Mouse (Mus musculus): ENCODE data around the gene Nit1.

The Nit1 gene

DNA sequence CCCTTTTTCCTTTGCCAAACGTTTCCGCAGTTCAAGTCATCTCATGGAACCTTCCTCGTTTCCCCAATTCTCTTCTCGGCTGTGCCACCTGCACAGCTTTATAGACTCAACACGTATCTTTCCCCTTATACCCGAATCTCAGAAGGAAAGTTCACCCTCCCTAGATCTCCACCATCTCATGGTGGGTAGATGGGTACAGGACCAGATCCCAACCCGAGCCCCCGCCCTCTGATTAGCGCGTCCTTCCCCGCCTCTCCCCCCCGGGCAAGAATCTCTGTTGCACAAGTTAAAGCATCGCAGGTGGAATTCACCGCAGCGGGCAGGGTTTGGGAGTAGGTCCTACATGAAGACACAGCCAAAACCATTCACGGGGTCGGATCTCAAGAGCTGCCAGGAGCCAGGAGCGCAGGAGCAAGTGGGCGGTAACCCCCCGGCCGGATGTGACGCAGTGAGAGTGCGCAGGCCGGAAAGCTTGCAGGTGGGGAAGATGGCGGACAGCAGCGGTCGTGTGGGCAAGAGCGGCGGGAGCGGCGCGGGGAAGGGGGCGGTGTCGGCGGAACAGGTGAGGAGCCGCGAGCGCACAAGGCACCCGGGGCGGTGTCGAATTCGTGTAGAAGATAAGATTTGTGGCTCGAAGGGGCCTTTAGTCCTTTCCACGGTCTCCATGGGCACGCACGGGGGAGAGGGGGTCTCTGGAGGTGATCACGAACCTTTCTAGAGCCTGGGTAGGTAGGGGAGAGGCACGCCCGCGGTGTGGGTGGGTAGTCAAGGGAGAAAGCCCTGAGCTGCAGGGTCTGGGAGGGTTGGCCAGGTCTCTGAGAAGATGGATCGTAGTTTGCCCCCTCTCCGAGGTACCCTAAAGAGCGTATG, at the start of gene Nit1, which contains the start of gene Pfdn2:
Gene Nit1 (minus strand): TSS at position 422 of the 870 bp plus-strand sequence.
Gene Pfdn2 (plus strand): TSS at position 446 of the 870 bp plus-strand sequence.
- peaks cover 7% of the 10 kb centered on the region for H3K36me3 ChIP-seq (ENCODE audit: control insufficient read depth, insufficient read depth, low read length, poor library complexity, severe bottlenecking)
- no peaks in the 10 kb centered on the region for H3K27me3 ChIP-seq (ENCODE audit: control insufficient read depth, insufficient read depth, low read length, poor library complexity, severe bottlenecking)
- peak; percentile 90 for DNase-seq (ENCODE audit: low read depth, low spot score)

DNA sequence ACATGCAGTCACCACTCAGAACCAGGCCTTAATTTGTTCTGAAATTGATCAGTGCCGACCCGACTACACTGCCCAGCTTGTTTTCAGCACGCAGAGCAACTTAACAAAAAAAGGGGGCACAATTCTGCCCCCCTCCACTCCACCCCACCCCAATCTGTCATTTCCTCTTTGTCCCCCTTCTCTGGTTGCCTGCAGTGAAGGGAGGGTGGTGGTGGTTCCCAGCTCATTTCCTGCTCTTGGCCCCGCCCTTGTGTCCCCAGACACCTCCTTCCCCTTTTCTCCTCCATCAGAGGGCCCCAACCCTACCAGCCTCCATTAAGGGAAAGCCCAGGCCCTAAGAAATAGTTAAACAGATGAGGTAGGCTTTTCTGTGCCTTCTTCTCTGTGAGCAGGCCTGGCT, 44.7 kb upstream of the Nit1 start:
- peak; percentile 94 for DNase-seq (ENCODE audit: low read depth, low spot score)
- Histone ChIP-seq H3K36me3 (ENCODE audit: control insufficient read depth, insufficient read depth, low read length, poor library complexity, severe bottlenecking) (peaks cover 13% of the 10 kb centered on the region), H3K27me3 (ENCODE audit: control insufficient read depth, insufficient read depth, low read length, poor library complexity, severe bottlenecking) (no peaks in the 10 kb centered on the region)

DNA sequence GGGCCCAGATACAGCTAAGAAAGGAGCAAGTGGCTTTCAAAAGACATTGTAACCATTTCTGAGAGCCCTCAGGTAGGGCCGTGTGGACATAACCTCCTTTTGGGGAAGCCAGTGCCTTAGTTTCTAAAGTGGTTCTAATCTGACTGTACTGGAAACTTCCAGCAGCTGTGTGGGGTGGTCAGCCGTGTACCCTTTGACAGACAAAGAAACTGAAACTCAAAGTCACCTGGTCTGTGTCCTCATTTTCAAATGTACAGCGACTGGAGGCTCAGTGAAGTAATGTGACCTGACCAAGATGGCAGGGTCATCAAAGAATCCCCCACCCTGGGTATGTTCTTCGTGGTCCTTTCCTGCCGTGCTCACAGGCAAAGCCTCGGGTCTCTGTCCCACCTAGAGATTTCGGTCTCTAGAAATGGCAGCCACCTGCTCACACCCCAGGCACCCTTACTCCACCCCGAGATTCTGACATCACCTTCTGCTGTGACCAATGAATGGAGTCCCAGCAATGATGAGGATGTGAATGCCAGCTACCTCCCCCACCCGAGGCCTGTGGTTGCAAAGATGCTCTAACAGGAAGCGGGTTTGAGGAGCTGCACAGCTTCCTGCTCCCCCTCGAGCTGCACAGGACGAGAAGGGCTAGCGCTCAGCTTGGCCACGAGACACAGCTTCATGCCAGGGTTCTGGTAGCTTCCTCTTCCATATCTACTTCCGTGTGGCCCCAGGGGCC, 43.1 kb upstream of the Nit1 start, which contains the start of gene Arhgap30:
Gene Arhgap30 (plus strand): TSS at position 579 of the 727 bp plus-strand sequence.
- Histone ChIP-seq H3K27me3 (ENCODE audit: control insufficient read depth, insufficient read depth, low read length, poor library complexity, severe bottlenecking) (no peaks in the 10 kb centered on the region), H3K36me3 (ENCODE audit: control insufficient read depth, insufficient read depth, low read length, poor library complexity, severe bottlenecking) (peaks cover 6% of the 10 kb centered on the region)
- DNase-seq (ENCODE audit: low read depth, low spot score) = peak; percentile 97

- Histone ChIP-seq H3K27me3 (ENCODE audit: control insufficient read depth, insufficient read depth, low read length, poor library complexity, severe bottlenecking) (no peaks in the 10 kb centered on the region), H3K36me3 (ENCODE audit: control insufficient read depth, insufficient read depth, low read length, poor library complexity, severe bottlenecking) (peaks cover 4% of the 10 kb centered on the region; the same call in 1 of the 2 replicates)
- peak; percentile 58 for DNase-seq (ENCODE audit: low read depth, low spot score)
Observed at GRCm38 (mm10) chr1:171387099-171387498, 41.7 kb upstream of the Nit1 start.

DNA sequence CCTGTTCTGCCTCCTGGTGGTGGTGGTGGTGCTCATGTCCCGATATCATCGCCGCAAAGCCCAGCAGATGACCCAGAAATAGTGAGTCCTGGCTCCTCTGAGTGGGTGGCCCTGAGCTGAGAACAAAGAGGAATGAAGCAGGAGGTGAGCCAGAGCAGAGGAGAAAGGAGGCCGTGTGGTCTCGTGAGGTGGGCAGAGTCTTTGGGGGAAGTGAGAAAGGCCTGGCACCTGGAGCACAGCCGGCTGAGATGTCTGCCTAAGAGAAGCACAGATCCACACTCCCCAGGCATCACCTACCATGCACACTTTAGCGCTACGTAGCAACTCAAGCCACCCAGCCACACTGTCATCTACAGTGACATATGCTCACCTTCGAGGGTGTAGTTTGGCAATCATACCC, 39.7 kb upstream of the Nit1 start:
- Histone ChIP-seq H3K36me3 (ENCODE audit: control insufficient read depth, insufficient read depth, low read length, poor library complexity, severe bottlenecking) (no peaks in the 10 kb centered on the region), H3K27me3 (ENCODE audit: control insufficient read depth, insufficient read depth, low read length, poor library complexity, severe bottlenecking) (no peaks in the 10 kb centered on the region)
- peak; percentile 54 for DNase-seq (ENCODE audit: low read depth, low spot score)

- Histone ChIP-seq H3K27me3 (ENCODE audit: control insufficient read depth, insufficient read depth, low read length, poor library complexity, severe bottlenecking) (no peaks in the 10 kb centered on the region), H3K36me3 (ENCODE audit: control insufficient read depth, insufficient read depth, low read length, poor library complexity, severe bottlenecking) (no peaks in the 10 kb centered on the region)
- no peak for DNase-seq (ENCODE audit: low read depth, low spot score)
Observed at GRCm38 (mm10) chr1:171384361-171384760, 38.9 kb upstream of the Nit1 start.

DNA sequence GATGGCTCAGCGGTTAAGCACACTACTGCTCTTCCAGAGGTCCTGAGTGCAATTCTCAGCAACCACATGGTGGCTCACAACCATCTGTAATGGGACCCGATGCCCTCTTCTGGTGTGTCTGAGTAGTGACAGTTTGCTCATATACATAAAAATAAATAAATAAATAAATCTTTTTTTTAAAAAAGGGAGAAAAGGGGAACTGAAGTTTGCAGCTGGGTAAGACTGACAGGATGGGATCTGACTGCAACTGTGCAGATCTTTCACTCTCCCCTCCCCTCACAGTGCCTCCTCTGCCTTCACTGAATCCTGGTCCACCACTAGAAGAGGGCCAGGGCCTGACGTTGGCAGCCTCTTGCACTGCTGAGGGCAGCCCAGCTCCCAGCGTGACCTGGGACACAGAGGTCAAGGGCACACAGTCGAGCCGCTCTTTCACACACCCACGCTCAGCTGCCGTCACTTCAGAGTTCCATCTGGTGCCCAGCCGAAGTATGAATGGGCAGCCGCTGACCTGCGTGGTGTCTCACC, 36.7 kb upstream of the Nit1 start:
- H3K27me3 ChIP-seq (ENCODE audit: control insufficient read depth, insufficient read depth, low read length, poor library complexity, severe bottlenecking) = no peaks in the 10 kb centered on the region
- peak; percentile 61 for DNase-seq (ENCODE audit: low read depth, low spot score)
- no peaks in the 10 kb centered on the region for H3K36me3 ChIP-seq (ENCODE audit: control insufficient read depth, insufficient read depth, low read length, poor library complexity, severe bottlenecking)

GRCm38 (mm10) chr1:171379935-171380599, 34.6 kb upstream of the Nit1 start:
- peak; percentile 83 for DNase-seq (ENCODE audit: low read depth, low spot score)
- Histone ChIP-seq H3K27me3 (ENCODE audit: control insufficient read depth, insufficient read depth, low read length, poor library complexity, severe bottlenecking) (no peaks in the 10 kb centered on the region), H3K36me3 (ENCODE audit: control insufficient read depth, insufficient read depth, low read length, poor library complexity, severe bottlenecking) (no peaks in the 10 kb centered on the region)

DNA sequence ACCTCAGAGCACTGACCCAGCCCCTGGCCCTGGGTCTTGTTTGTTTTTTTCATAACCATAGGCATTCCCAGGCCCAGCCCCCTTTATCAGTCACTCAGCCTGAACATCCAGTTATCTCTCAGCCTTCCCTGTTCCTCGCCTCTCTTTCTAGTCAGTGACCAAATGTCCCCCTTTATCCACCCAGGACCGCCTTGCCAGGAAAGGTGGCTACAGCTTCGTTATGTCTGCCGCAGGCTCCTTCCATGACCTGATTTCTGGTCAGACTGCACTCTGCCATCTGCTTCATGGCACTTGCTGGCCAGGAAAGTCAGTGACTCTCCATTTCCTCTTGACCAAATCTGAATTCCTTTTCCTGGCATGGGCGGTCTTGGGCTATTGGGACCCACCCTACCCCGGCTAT, 32.9 kb upstream of the Nit1 start:
- no peak for DNase-seq (ENCODE audit: low read depth, low spot score)
- H3K27me3 ChIP-seq (ENCODE audit: control insufficient read depth, insufficient read depth, low read length, poor library complexity, severe bottlenecking) = no peaks in the 10 kb centered on the region
- no peaks in the 10 kb centered on the region for H3K36me3 ChIP-seq (ENCODE audit: control insufficient read depth, insufficient read depth, low read length, poor library complexity, severe bottlenecking)

- DNase-seq (ENCODE audit: low read depth, low spot score) = no peak
- H3K27me3 ChIP-seq (ENCODE audit: control insufficient read depth, insufficient read depth, low read length, poor library complexity, severe bottlenecking) = no peaks in the 10 kb centered on the region
- no peaks in the 10 kb centered on the region for H3K36me3 ChIP-seq (ENCODE audit: control insufficient read depth, insufficient read depth, low read length, poor library complexity, severe bottlenecking)
Observed at GRCm38 (mm10) chr1:171375646-171376097, 30.2 kb upstream of the Nit1 start.

GRCm38 (mm10) chr1:171373946-171374345, 28.5 kb upstream of the Nit1 start:
- no peaks in the 10 kb centered on the region for H3K27me3 ChIP-seq (ENCODE audit: control insufficient read depth, insufficient read depth, low read length, poor library complexity, severe bottlenecking)
- no peaks in the 10 kb centered on the region for H3K36me3 ChIP-seq (ENCODE audit: control insufficient read depth, insufficient read depth, low read length, poor library complexity, severe bottlenecking)
- DNase-seq (ENCODE audit: low read depth, low spot score) = no peak

GRCm38 (mm10) chr1:171372880-171373279, 27.4 kb upstream of the Nit1 start:
- no peak for DNase-seq (ENCODE audit: low read depth, low spot score)
- H3K27me3 ChIP-seq (ENCODE audit: control insufficient read depth, insufficient read depth, low read length, poor library complexity, severe bottlenecking) = no peaks in the 10 kb centered on the region
- H3K36me3 ChIP-seq (ENCODE audit: control insufficient read depth, insufficient read depth, low read length, poor library complexity, severe bottlenecking) = no peaks in the 10 kb centered on the region

- no peaks in the 10 kb centered on the region for H3K27me3 ChIP-seq (ENCODE audit: control insufficient read depth, insufficient read depth, low read length, poor library complexity, severe bottlenecking)
- no peaks in the 10 kb centered on the region for H3K36me3 ChIP-seq (ENCODE audit: control insufficient read depth, insufficient read depth, low read length, poor library complexity, severe bottlenecking)
- no peak for DNase-seq (ENCODE audit: low read depth, low spot score)
Observed at GRCm38 (mm10) chr1:171369845-171370556, 24.6 kb upstream of the Nit1 start, which contains the start of gene Nectin4. Gene Nectin4, plus strand, starts transcription at chr1:171370099.

GRCm38 (mm10) chr1:171365934-171366333, 20.5 kb upstream of the Nit1 start:
- no peak for DNase-seq (ENCODE audit: low read depth, low spot score)
- H3K36me3 ChIP-seq (ENCODE audit: control insufficient read depth, insufficient read depth, low read length, poor library complexity, severe bottlenecking) = no peaks in the 10 kb centered on the region; the same call in 1 of the 2 replicates
- H3K27me3 ChIP-seq (ENCODE audit: control insufficient read depth, insufficient read depth, low read length, poor library complexity, severe bottlenecking) = no peaks in the 10 kb centered on the region
